Mouse (Mus musculus): Measurements from ENCODE around the gene Mecp2. TPM values are rescaled to one million over a fixed set of nuclear protein-coding genes. Genes with fewer than 3 reads are reported as not detected.

The Mecp2 gene
- total RNA-seq (2023) = 10 to 100 TPM; 49.9 to 61.6 TPM

DNA sequence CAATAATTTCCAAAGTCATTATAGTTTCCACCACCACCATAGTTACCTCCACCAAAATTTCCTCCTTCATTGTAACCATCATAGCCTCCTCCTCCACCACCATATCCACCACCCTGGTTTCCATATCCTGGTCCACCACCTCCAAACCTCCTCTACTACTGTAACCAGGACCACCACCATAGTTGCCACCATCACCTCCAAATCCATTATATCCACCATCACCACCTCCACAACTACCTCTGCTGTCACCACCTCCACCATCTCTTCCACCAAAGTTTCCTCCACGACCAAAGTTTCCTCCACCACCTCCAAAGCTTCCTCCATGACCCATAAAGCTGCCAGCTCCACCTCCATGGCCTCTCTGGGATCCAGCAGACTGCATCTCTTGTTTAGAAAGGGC is at the start of gene Mecp2:
Mecp2 (minus strand) TSS at position 101 of the 400 bp plus-strand sequence.

DNA sequence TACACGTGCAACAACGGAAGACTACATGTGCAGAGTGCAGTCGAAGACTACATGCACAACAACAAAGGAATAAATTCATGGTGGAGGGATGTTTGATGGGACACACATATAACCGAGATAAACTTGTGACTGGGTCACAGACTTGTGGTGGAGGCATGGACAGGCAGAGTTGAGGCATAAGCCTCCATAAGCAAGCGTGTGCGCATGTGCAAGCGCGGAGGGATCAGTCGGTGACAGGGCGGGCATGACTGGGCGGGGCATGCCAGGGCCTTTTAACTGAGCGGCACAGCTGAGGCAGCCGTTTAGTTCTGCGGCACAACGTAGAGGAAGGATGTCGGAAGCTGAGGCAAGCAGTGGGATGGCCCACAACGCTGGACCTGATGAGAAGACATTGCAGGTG is 41.8 kb upstream of the Mecp2 start, which contains the start of gene Tktl1:
Tktl1 (plus strand) TSS at position 301 of the 400 bp plus-strand sequence.

DNA sequence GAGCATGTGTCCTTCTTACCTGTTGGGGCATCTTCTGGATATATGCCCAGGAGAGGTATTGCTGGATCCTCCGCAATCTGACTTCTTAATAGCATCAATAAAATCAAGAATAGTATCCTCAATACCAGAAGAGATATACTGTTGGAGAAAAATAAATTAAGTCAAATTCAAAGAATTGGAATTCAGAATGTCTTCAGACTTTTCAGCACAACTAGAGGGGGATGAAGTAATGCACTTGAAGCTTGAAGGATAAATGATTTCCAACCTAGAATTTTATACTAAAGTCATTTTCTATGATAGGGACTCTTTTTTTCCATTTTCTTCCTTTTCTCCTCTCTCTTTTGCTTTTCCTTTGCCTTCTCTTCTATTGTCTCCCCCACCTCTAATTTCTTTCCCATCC is 32.6 kb upstream of the Mecp2 start, which contains the start of gene Tex28:
Tex28 (minus strand) TSS at position 101 of the 400 bp plus-strand sequence.

DNA sequence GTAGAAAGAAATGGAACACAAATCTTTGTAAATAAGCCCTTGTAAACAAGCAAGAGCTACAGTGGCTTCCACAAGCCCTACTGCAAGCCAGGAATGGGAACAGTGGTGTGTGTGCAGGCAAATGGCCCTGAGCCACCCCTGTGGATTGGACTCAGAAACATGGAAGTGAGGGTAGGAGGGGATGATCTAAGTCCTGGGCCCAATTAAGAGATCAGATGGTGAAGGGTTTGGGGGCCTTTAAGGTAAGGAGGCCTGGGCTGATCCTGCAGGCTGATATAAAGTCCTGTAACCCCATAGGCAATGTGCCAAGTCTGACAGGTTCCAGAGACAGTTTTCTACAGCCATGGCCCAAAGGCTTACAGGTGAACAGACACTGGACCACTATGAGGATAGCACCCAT is 8.0 kb downstream of the Mecp2 start, which contains the start of gene Opn1mw:
Opn1mw (plus strand) TSS at position 301 of the 400 bp plus-strand sequence.

DNA sequence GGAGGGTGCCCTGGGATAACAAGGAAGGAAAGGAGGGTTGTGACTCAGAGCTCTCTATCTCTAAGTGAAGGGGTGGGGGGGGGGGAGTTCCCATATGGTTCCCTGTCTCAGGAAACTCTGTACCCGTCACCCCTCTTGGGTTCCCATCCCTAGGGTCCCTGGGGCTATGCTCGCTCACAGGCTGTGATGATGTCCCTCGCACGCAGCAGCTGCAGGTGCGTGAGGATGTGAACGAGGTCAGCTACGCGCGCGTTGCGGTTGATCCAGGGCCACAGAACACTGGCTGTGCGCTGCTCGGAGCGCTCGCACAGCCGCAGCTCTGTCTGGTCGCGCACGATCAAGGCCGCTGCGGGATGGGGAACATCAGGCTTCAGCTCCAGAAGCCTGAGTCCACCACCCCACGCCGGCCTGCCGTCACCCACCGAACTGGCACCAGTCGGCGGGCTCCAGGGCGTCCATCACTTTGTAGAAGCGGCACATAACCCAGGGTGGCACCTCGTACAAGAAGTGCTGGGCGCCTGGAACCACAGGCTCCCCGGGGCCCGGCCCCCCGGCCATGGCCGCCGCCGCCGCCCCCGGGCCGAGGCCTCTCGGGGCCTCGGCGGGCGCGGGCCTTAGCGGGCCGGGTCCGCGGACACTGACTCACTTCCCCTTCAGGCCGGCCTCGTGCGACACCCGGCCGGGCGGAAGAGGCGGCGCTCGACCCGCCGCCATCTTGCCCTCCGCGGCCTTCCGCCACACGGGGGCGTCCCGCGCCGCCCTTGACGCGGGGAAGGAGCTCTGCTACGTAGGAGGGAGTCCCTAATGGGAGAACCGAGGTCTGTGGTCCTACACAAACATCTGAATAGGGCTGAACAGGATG is 111.7 kb downstream of the Mecp2 start, which contains the start of gene Irak1:
Irak1 (minus strand) TSS at position 731 of the 862 bp plus-strand sequence.

Other genes with a start within 250 kb of the Mecp2 start
- not detected for gene Avpr2, start 243.3 kb downstream of the Mecp2 start, total RNA-seq (2023)
- gene L1cam, start 239.3 kb downstream of the Mecp2 start, total RNA-seq (2023) = 10 to 100 TPM; 13.4 to 20.8 TPM
- gene Arhgap4, start 213.5 kb downstream of the Mecp2 start, total RNA-seq (2023) = 100 to 1,000 TPM; 363 to 422 TPM
- gene Naa10, start 213.4 kb downstream of the Mecp2 start, total RNA-seq (2023) = 10 to 100 TPM; 71.0 to 72.1 TPM
- gene Renbp, start 204.5 kb downstream of the Mecp2 start, total RNA-seq (2023) = 10 to 100 TPM; 22.6 to 28.2 TPM
- 100 to 1,000 TPM; 109 to 126 TPM for gene Hcfc1, start 169.0 kb downstream of the Mecp2 start, total RNA-seq (2023)
- gene Irak1, start 111.4 kb downstream of the Mecp2 start, total RNA-seq (2023) = 100 to 1,000 TPM; 162 to 201 TPM
- not detected for gene Opn1mw, start 7.9 kb downstream of the Mecp2 start, total RNA-seq (2023)
- not detected for gene Tex28, start 32.5 kb upstream of the Mecp2 start, total RNA-seq (2023)
- under 1 TPM in 1 of 2 experiments, not detected in 1; 0.36 TPM for gene Tktl1, start 41.9 kb upstream of the Mecp2 start, total RNA-seq (2023)
- 100 to 1,000 TPM; 521 to 524 TPM for gene Flna, start 114.5 kb upstream of the Mecp2 start, total RNA-seq (2023)
- gene Emd, start 119.3 kb upstream of the Mecp2 start, total RNA-seq (2023) = 10 to 100 TPM; 72.5 to 81.1 TPM
- 100 to 1,000 TPM; 649 to 808 TPM for gene Rpl10, start 135.4 kb upstream of the Mecp2 start, total RNA-seq (2023)
- gene Taz, start 146.5 kb upstream of the Mecp2 start, total RNA-seq (2023) = 100 to 1,000 TPM; 120 to 139 TPM
- gene Dnase1l1, start 147.0 kb upstream of the Mecp2 start, total RNA-seq (2023) = 10 to 100 TPM; 18.5 to 21.2 TPM
- gene Atp6ap1, start 161.7 kb upstream of the Mecp2 start, total RNA-seq (2023) = 100 to 1,000 TPM; 183 to 197 TPM
- 100 to 1,000 TPM; 302 to 378 TPM for gene Gdi1, start 169.6 kb upstream of the Mecp2 start, total RNA-seq (2023)
- gene Fam50a, start 177.7 kb upstream of the Mecp2 start, total RNA-seq (2023) = 100 to 1,000 TPM; 101 to 105 TPM
- 10 to 100 TPM; 13.4 to 14.8 TPM for gene Plxna3, start 193.7 kb upstream of the Mecp2 start, total RNA-seq (2023)
- 10 to 100 TPM; 26.8 to 27.2 TPM for gene Lage3, start 218.3 kb upstream of the Mecp2 start, total RNA-seq (2023)
- 10 to 100 TPM; 28.9 to 33.8 TPM for gene Ubl4a, start 237.9 kb upstream of the Mecp2 start, total RNA-seq (2023)
- gene Slc10a3, start 238.0 kb upstream of the Mecp2 start, total RNA-seq (2023) = 10 to 100 TPM; 18.5 to 20.6 TPM